In the genomic region with DNA sequence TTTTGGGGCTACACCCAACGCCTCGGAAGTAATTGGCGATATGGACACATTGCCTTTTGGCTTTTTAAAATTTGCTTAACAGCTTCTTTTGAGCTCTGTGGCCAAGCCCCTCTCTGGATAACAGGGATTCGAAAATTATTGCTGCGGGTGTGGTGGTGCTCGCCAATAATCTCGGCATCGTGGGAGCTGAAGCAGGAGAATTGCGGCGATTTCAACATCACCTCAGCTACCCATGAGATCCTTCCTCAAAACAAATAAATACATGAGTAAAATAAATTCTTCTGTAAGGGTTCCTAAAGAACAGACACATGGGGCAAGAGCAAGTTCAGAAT, we compare ENCODE assay signal across 8 mouse cellular contexts. TPM values are rescaled to one million over a fixed set of nuclear protein-coding genes. Genes with fewer than 3 reads are reported as not detected.
A peak's percentile ranks its signal among the peaks of the same experiment; 100 is the strongest.
DNase-seq lines count a peak whose midpoint lies in the region; ATAC-seq and TF ChIP-seq lines count a peak whose summit lies in the region.

No protein-coding gene starts in this region.

- H3K36me3 ChIP-seq in thymus, adult 2 months (ENCODE audit: control insufficient read depth, insufficient read depth, low read length) = peaks cover 30% of the 10 kb centered on the region
- H3K36me3 ChIP-seq in liver, embryonic 14.5 days (replicated peaks; ENCODE audit: control insufficient read depth, insufficient read depth, low read depth) = peaks cover 33% of the 10 kb centered on the region

- H3K4me3 ChIP-seq in thymus, adult 2 months (ENCODE audit: control insufficient read depth, insufficient read depth, low read length) = peak overlapping the region; percentile 85
- H3K4me3 ChIP-seq in liver, embryonic 14.5 days (ENCODE audit: insufficient read depth in 1 of 2, low read depth in 2 of 2, low read length in 2 of 2) = peak overlapping the region; percentile 79 to 83

- ATAC-seq in frontal cortex, adult (ENCODE audit: low TSS enrichment) = peak; percentile 33; the same call in 1 of the 2 replicates
- no peak for ATAC-seq in liver, embryonic 14.5 days (ENCODE audit: insufficient read depth)

- H3K27ac ChIP-seq in thymus, adult 2 months (ENCODE audit: control insufficient read depth, insufficient read depth, low read length) = no peak overlapping the region
- H3K27ac ChIP-seq in liver, embryonic 14.5 days = peak overlapping the region; percentile 65

- DNase-seq in frontal cortex, postnatal 25 days (ENCODE audit: low spot score in 2 of 2) = no peak
- DNase-seq in thymus, adult 2 months = no peak
- no peak for DNase-seq in thymus, postnatal 10 days (ENCODE audit: low spot score in 2 of 2)
- no peak for DNase-seq in liver, embryonic 14.5 days (ENCODE audit: low read depth in 3 of 3, low spot score in 3 of 3)
- DNase-seq in right cerebral cortex, adult 2 months (ENCODE audit: low spot score in 2 of 2) = no peak
- no peak for DNase-seq in retina, embryonic 14.5 days (ENCODE audit: low spot score)
- no peak for DNase-seq in urinary bladder, postnatal 14 days (ENCODE audit: low spot score)

- peaks cover 6% of the 10 kb centered on the region for H3K4me1 ChIP-seq in thymus, adult 2 months (replicated peaks; ENCODE audit: control insufficient read depth, insufficient read depth, low read length)
- H3K4me1 ChIP-seq in liver, embryonic 14.5 days (replicated peaks; ENCODE audit: control insufficient read depth in 2 of 2, insufficient read depth in 2 of 2, low read length in 1 of 2) = peaks cover 7 to 11% of the 10 kb centered on the region in 2 experiments

- no peak for TF ChIP-seq EP300 in liver, embryonic 14.5 days (IDR thresholded peaks at IDR 0.05; ENCODE audit: low read depth)

- H3K27me3 ChIP-seq in thymus, adult 2 months (ENCODE audit: control insufficient read depth, insufficient read depth, low read length) = no peaks in the 10 kb centered on the region
- H3K27me3 ChIP-seq in liver, embryonic 14.5 days (ENCODE audit: control insufficient read depth, insufficient read depth, low read length) = no peaks in the 10 kb centered on the region

- WGBS in thymus, adult 2 months = under 1% methylated on average over 10 of the region's 10 CpGs
- WGBS in liver, embryonic 14.5 days (ENCODE audit: insufficient replicate concordance) = under 1% methylated on average over 10 of the region's 10 CpGs

- H3K9me3 ChIP-seq in liver, embryonic 14.5 days (ENCODE audit: control insufficient read depth, low read length) = no peaks in the 10 kb centered on the region

- no peak for TF ChIP-seq CTCF in thymus, adult 2 months (IDR thresholded peaks at IDR 0.05; ENCODE audit: borderline replicate concordance, control insufficient read depth, extremely low read depth, insufficient read depth, low read length, poor library complexity)
- TF ChIP-seq CTCF in liver, embryonic 14.5 days (IDR thresholded peaks at IDR 0.05; ENCODE audit: low read depth) = no peak

- peak overlapping the region; percentile 87 for H3K4me2 ChIP-seq in liver, embryonic 14.5 days (ENCODE audit: low read depth)

- no peak for TF ChIP-seq POLR2A in thymus, adult 2 months (IDR thresholded peaks at IDR 0.05; ENCODE audit: control insufficient read depth, extremely low read depth, insufficient read depth, low read length, poor library complexity)

- H3K9ac ChIP-seq in liver, embryonic 14.5 days (replicated peaks) = peak overlapping the region; percentile 94

RNA-seq across cellular contexts. Expression of gene Rpl23, which starts 0.3 kb away (rescaled TPM):
- 140 and 154 TPM in 2 replicates for polyA plus RNA-seq in thymus, adult 2 months (2012; rRNA removed)
- polyA plus RNA-seq in liver, embryonic 14.5 days (2012; rRNA removed) = 229 and 484 TPM in 2 replicates
- 485 and 502 TPM in 2 replicates for polyA plus RNA-seq in liver, embryonic 14.5 days (2014; fragmentation: Nextera tagmentation; extraction: Ambion mirVana)

RNA-seq across cellular contexts. Expression of gene 1700001P01Rik, which starts 6.8 kb away (rescaled TPM):
- polyA plus RNA-seq in thymus, adult 2 months (2012; rRNA removed) = 0.38 and 0.50 TPM in 2 replicates
- polyA plus RNA-seq in liver, embryonic 14.5 days (2012; rRNA removed) = 0.08 TPM in 1 of 2 replicates, not detected in the other
- not detected in 2 replicates for polyA plus RNA-seq in liver, embryonic 14.5 days (2014; fragmentation: Nextera tagmentation; extraction: Ambion mirVana)

RNA-seq across cellular contexts. Expression of gene Cwc25, which starts 16.2 kb away (rescaled TPM):
- polyA plus RNA-seq in thymus, adult 2 months (2012; rRNA removed) = 14.9 and 16.6 TPM in 2 replicates
- 4.5 and 5.7 TPM in 2 replicates for polyA plus RNA-seq in liver, embryonic 14.5 days (2012; rRNA removed)
- 3.5 and 4.5 TPM in 2 replicates for polyA plus RNA-seq in liver, embryonic 14.5 days (2014; fragmentation: Nextera tagmentation; extraction: Ambion mirVana)

RNA-seq across cellular contexts. Expression of gene Lasp1, which starts 16.3 kb away (rescaled TPM):
- polyA plus RNA-seq in thymus, adult 2 months (2012; rRNA removed) = 167 and 178 TPM in 2 replicates
- 19.1 and 19.5 TPM in 2 replicates for polyA plus RNA-seq in liver, embryonic 14.5 days (2012; rRNA removed)
- polyA plus RNA-seq in liver, embryonic 14.5 days (2014; fragmentation: Nextera tagmentation; extraction: Ambion mirVana) = 15.5 and 20.3 TPM in 2 replicates

RNA-seq across cellular contexts. Expression of gene Pip4k2b, which starts 38.0 kb away (rescaled TPM):
- 28.2 and 34.8 TPM in 2 replicates for polyA plus RNA-seq in thymus, adult 2 months (2012; rRNA removed)
- polyA plus RNA-seq in liver, embryonic 14.5 days (2012; rRNA removed) = 4.4 and 5.0 TPM in 2 replicates
- polyA plus RNA-seq in liver, embryonic 14.5 days (2014; fragmentation: Nextera tagmentation; extraction: Ambion mirVana) = 0.56 and 0.61 TPM in 2 replicates
